Mouse (Mus musculus) activated CD4-positive, CD25-positive, alpha-beta regulatory T cell, adult 4 months (primary cell): ENCODE results near the gene Zfp524. TPM values are rescaled to one million over a fixed set of nuclear protein-coding genes. Genes with fewer than 3 reads are reported as not detected.

Experiments
- ATAC-seq: one replicate; pipeline ENCODE4 v1.8.0; 2017
- polyA plus RNA-seq, 2 experiments: library from polyadenylated mRNA; unstranded; fragments of 100-300 nt; shearing (Covaris generic); gene quantifications; one replicate each; pipeline ENCODE4 v1.2.1; 2017

The Zfp524 gene
- polyA plus RNA-seq, 2 experiments from 2014 or later: 33.3 to 55.4 TPM

DNA sequence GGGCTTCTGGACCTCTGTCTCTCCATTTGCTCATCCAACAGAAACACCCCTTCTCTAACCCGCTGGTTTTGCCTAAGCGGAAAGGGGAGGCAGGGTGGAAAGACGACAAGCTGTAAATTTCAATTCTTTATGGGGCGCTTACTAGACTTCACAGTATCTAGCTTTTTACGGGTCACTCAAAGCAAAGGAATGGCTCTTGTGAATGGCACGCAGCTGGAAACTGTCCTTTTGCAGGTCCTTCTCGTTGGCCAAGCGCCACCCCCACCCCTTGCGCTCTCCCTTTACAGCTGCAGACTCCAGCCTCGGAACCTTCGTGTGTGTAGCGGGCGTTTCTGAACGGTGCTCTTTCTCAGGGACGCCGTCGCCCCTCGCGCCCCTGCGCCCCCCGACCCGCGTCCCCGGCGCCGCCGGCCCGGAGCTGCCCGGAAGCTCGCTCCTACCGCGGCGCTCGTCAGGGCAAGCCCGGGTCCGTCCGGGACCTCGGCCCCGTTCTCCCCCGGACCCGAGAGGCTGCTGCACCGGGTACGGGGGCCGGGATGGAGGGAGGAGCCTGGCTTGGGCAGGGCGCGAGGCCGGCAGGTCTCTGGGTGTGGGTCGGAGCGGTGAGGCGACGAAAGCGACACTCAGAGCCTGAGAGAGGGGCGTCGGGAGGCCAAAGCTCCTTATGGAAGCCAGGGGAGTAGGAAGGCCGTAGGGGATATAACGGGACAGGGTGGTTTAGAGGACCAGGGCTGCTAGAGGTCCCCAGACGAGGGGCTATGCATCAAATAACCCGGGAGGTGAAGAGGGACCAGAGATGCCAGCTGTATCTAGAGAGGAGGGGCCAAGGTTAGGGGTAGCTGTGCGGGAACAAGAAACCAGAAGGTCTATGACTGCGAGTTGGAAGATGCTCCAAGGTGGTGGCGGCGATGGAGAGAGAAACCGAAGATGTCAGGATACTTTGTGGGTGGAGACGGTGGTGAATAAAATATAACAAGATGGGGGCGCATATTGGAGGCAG lies 37.3 kb downstream of the Zfp524 start, which contains the start of gene Zfp580:
TSS of gene Zfp580 (plus strand) at position 346 of the 1,000 bp plus-strand sequence.
- peak; percentile 50 for ATAC-seq

GRCm38 (mm10) chr7:5052438-5052837 lies 38.2 kb downstream of the Zfp524 start:
- no peak for ATAC-seq

GRCm38 (mm10) chr7:5052931-5053343 lies 38.7 kb downstream of the Zfp524 start:
- no peak for ATAC-seq

DNA sequence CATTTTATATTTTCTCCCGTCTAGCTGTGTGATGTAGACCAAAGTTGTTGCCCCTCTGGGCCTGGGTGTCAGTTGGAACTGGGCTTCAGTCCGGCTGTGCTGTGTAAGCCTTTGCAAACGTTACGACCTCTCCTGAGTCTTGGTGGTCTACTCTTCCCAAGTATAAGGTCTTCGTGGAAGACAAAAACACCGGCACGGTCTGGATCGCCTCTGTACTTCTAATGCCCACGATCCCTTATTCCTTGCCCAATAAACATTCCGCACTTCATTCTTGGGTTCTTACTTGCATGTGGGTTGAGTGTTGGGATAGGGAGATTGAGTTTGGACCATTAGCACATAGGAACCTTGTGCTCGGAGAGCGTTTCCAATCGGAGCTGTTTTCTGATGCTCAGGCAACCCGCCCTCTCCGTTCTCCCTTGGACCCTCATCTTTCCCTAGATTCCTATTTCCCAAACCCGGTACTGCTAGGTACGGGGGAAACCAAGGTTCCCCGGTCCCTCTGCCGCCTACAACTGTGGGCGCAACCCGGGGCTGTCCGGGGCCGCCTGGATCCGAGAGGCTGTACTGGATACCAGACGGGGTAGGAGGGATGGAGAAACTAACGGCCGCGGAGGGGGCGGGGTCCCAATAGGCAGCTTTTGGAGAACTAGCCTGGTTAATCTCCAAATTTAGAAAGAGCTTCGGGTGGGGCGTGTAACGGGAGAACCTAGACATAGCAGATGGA lies 39.4 kb downstream of the Zfp524 start:
- no peak for ATAC-seq

GRCm38 (mm10) chr7:5056651-5057263 lies 42.5 kb downstream of the Zfp524 start:
- ATAC-seq: no peak

GRCm38 (mm10) chr7:5057381-5057780 lies 43.2 kb downstream of the Zfp524 start:
- ATAC-seq: no peak

DNA sequence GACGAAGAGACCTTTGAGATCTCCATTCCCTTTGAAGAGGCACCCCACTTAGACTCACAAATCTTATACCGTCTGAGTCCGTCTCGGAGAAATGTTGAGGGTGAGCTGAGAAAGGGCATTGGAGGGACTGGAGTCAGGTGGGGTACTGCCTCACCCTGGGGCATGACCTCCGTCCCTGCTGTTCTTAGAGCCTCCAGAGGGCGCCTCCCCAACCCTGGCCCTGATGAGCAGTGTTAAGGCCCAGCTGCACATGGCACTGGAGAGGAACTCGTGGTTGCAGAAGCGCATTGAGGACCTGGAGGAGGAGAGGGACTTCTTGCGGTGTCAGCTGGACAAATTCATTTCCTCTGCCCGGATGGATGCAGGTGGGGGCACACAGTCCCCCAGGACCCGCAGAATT lies 43.6 kb downstream of the Zfp524 start:
- no peak for ATAC-seq

- ATAC-seq: no peak
Measured at GRCm38 (mm10) chr7:5058631-5059030, 44.4 kb downstream of the Zfp524 start.

- no peak for ATAC-seq
Measured at GRCm38 (mm10) chr7:5059421-5059820, 45.2 kb downstream of the Zfp524 start.

DNA sequence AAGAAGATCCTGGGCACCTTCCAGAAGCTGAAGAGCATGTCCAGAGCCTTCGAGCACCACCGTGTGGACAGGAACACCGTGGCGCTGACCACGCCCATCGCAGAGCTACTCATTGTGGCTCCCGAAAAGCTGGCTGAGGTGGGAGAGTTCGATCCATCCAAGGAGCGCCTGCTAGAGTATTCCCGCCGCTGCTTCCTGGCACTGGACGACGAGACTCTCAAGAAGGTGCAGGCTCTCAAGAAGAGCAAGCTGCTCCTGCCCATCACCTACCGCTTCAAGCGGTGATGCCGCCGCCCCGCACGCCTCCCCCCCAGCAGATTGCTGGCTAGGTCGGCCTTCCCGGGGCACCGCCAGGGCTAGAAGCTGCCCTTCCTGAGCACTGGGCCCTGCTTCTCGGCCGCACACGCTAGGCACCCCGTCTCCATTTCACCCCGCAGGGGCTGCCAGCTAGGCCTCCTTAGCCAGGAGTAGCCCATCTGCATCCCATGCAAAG lies 46.1 kb downstream of the Zfp524 start:
- no peak for ATAC-seq

DNA sequence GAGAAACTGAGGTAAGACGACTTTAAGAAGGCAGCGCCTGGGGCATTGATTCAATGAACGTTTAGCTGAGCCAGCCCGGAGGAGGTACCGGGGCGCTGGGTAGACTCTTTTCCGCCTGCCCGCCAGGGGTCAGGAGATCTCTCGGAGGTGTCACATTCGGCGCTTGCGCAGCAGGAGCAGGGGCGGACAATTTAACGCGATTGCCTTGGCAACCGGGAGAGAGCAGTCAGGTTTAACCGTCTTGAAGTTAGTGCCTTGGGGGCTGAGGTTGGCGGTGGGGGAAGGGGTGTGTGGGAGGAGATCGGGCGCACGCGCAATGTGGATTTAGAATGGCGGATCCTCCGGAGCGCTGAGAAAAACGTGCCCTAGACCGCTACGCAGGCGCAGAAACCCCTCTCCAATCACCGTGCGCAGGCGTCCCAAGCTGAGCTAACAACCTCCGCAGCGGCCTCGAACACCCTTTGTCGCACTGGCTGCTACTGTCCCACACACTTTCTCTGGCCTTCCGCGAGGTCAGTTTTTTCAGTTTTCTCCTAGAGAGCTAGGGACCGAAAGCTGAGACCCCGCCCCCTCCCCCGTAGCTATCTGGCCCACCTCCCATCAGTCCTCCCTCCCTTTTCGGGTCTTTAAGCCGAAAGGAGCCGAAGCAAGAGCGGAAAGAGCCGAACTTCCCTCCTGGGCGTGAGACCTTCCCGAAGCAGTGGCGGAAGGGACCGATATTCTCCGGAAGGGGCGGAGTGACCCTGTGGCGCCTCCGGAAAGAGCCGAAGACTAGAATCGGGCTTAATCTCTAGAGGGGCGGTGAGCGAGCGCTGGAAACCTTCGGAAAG lies 46.9 kb downstream of the Zfp524 start:
- peak; percentile 75 for ATAC-seq

GRCm38 (mm10) chr7:5061774-5062359 lies 47.7 kb downstream of the Zfp524 start, which contains the start of gene U2af2:
TSS of gene U2af2 (plus strand) at chr7:5062143.
- peak; percentile 25 for ATAC-seq

- ATAC-seq: peak; percentile 8
Measured at GRCm38 (mm10) chr7:5062360-5063001, 48.3 kb downstream of the Zfp524 start.

DNA sequence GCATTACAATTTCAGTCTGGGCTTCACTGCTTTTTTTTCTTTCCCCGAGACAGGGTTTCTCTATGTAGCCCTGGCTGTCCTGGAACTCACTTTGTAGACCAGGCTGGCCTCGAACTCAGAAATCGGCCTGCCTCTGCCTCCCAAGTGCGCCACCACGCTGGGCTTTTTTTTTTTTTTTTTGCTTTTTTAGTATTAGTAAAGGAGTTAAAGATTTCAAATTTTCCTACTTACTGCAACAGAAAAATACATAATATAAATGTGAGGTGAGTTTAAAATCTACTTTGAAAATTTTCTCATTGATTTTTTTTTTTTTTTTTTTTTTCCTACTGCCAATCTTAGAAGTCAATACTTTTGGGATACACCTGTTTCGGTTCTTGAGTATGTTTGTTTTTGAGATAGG lies 50.7 kb downstream of the Zfp524 start:
- ATAC-seq: no peak

Other genes starting within 250 kb of the Zfp524 start
- not detected for gene Fam71e2, start 243.1 kb upstream of the Zfp524 start, polyA plus RNA-seq
- not detected for gene Il11, start 231.6 kb upstream of the Zfp524 start, polyA plus RNA-seq
- not detected for gene Tmem190, start 231.5 kb upstream of the Zfp524 start, polyA plus RNA-seq
- 1 to 10 TPM in 1 of 2 experiments, not detected in 1; 1.2 TPM for gene Tmem238, start 224.8 kb upstream of the Zfp524 start, polyA plus RNA-seq
- gene Rpl28, start 221.5 kb upstream of the Zfp524 start, polyA plus RNA-seq: 100 to 1,000 TPM; 460 to 740 TPM
- gene Ube2s, start 201.8 kb upstream of the Zfp524 start, polyA plus RNA-seq: 10 to 100 TPM; 39.3 to 43.6 TPM
- gene Shisa7, start 169.7 kb upstream of the Zfp524 start, polyA plus RNA-seq: under 1 TPM in 1 of 2 experiments, not detected in 1; 0.09 TPM
- gene Isoc2b, start 144.2 kb upstream of the Zfp524 start, polyA plus RNA-seq: 10 to 100 TPM; 34.4 to 50.2 TPM
- under 1 TPM; 0.20 to 0.69 TPM for gene Isoc2a, start 137.3 kb upstream of the Zfp524 start, polyA plus RNA-seq
- gene Gm36210, start 107.9 kb upstream of the Zfp524 start, polyA plus RNA-seq: not detected
- gene Zfp628, start 99.2 kb upstream of the Zfp524 start, polyA plus RNA-seq: 1 to 10 TPM; 1.9 TPM
- gene Nat14, start 92.4 kb upstream of the Zfp524 start, polyA plus RNA-seq: not detected
- under 1 TPM in 1 of 2 experiments, not detected in 1; 0.10 TPM for gene Ssc5d, start 88.6 kb upstream of the Zfp524 start, polyA plus RNA-seq
- not detected for gene Sbk2, start 50.0 kb upstream of the Zfp524 start, polyA plus RNA-seq
- gene Sbk3, start 43.2 kb upstream of the Zfp524 start, polyA plus RNA-seq: not detected
- 1 to 10 TPM; 2.9 to 5.3 TPM for gene Zfp579, start 18.3 kb upstream of the Zfp524 start, polyA plus RNA-seq
- 10 to 100 TPM in 1 of 2 experiments, 1 to 10 TPM in 1; 8.1 to 10.1 TPM for gene Fiz1, start 282 bp downstream of the Zfp524 start, polyA plus RNA-seq
- 10 to 100 TPM in 1 of 2 experiments, 1 to 10 TPM in 1; 5.6 to 19.0 TPM for gene Gm44973, start 1.1 kb downstream of the Zfp524 start, polyA plus RNA-seq
- gene Zfp865, start 6.0 kb downstream of the Zfp524 start, polyA plus RNA-seq: 1 to 10 TPM; 3.5 to 5.3 TPM
- under 1 TPM in 1 of 2 experiments, not detected in 1; 0.60 TPM for gene Ccdc106, start 6.1 kb downstream of the Zfp524 start, polyA plus RNA-seq
- gene 4632433K11Rik, start 19.7 kb downstream of the Zfp524 start, polyA plus RNA-seq: not detected
- gene Zfp784, start 24.0 kb downstream of the Zfp524 start, polyA plus RNA-seq: 1 to 10 TPM; 2.5 to 3.1 TPM
- 1 to 10 TPM; 1.2 to 2.8 TPM for gene Zfp580, start 37.1 kb downstream of the Zfp524 start, polyA plus RNA-seq
- 10 to 100 TPM; 24.2 to 30.1 TPM for gene U2af2, start 47.7 kb downstream of the Zfp524 start, polyA plus RNA-seq
- gene Epn1, start 65.8 kb downstream of the Zfp524 start, polyA plus RNA-seq: 1 to 10 TPM; 7.0 to 8.3 TPM
- not detected for gene Rfpl4, start 102.5 kb downstream of the Zfp524 start, polyA plus RNA-seq
- under 1 TPM in 1 of 2 experiments, not detected in 1; 0.58 TPM for gene Rasl2-9, start 111.5 kb downstream of the Zfp524 start, polyA plus RNA-seq
- under 1 TPM in 1 of 2 experiments, not detected in 1; 0.05 TPM for gene Vmn1r55, start 135.3 kb downstream of the Zfp524 start, polyA plus RNA-seq
- not detected for gene Vmn1r56, start 182.3 kb downstream of the Zfp524 start, polyA plus RNA-seq
- gene Vmn1r57, start 204.1 kb downstream of the Zfp524 start, polyA plus RNA-seq: not detected